Mouse (Mus musculus): ENCODE measurements around the gene Gm9044. TPM values are rescaled to one million over a fixed set of nuclear protein-coding genes. Genes with fewer than 3 reads are reported as not detected.

Gene Gm9044
- polyA plus RNA-seq, 1 experiment from 2014 or later, result not detected

Other genes starting within 250 kb of the Gm9044 start
- gene Mdm1, start 190.6 kb downstream of the Gm9044 start, polyA plus RNA-seq (2015; fragmentation: Nextera tagmentation; extraction: Ambion mirVana), result 29.3 and 29.8 TPM in 2 replicates
- not detected in 2 replicates for gene Il22, start 127.5 kb downstream of the Gm9044 start, polyA plus RNA-seq (2015; fragmentation: Nextera tagmentation; extraction: Ambion mirVana)
- not detected in 2 replicates for gene Gm32717, start 91.6 kb downstream of the Gm9044 start, polyA plus RNA-seq (2015; fragmentation: Nextera tagmentation; extraction: Ambion mirVana)
- not detected in 2 replicates for gene Gm32802, start 73.7 kb downstream of the Gm9044 start, polyA plus RNA-seq (2015; fragmentation: Nextera tagmentation; extraction: Ambion mirVana)
- gene Iltifb, start 37.4 kb downstream of the Gm9044 start, polyA plus RNA-seq (2015; fragmentation: Nextera tagmentation; extraction: Ambion mirVana), result not detected in 2 replicates
- gene Gm9040, start 5.4 kb downstream of the Gm9044 start, polyA plus RNA-seq (2015; fragmentation: Nextera tagmentation; extraction: Ambion mirVana), result not detected in 2 replicates
- 0.08 and 0.10 TPM in 2 replicates for gene Gm9045, start 5.4 kb upstream of the Gm9044 start, polyA plus RNA-seq (2015; fragmentation: Nextera tagmentation; extraction: Ambion mirVana)
- gene Gm9046, start 10.8 kb upstream of the Gm9044 start, polyA plus RNA-seq (2015; fragmentation: Nextera tagmentation; extraction: Ambion mirVana), result not detected in 2 replicates
- not detected in 2 replicates for gene Gm9048, start 16.3 kb upstream of the Gm9044 start, polyA plus RNA-seq (2015; fragmentation: Nextera tagmentation; extraction: Ambion mirVana)
- gene Gm9049, start 21.7 kb upstream of the Gm9044 start, polyA plus RNA-seq (2015; fragmentation: Nextera tagmentation; extraction: Ambion mirVana), result 0.08 and 0.10 TPM in 2 replicates
- not detected in 2 replicates for gene Ifng, start 108.6 kb upstream of the Gm9044 start, polyA plus RNA-seq (2015; fragmentation: Nextera tagmentation; extraction: Ambion mirVana)